Mouse (Mus musculus) bone marrow, adult 2 months (tissue): ENCODE measurements around the gene Srebf2. TPM values are rescaled to one million over a fixed set of nuclear protein-coding genes. Genes with fewer than 3 reads are reported as not detected.
A peak's percentile ranks its signal among the peaks of the same experiment; 100 is the strongest.
"Not testable (repeated sequence)": the region's sequence is repeated elsewhere in the genome, so short reads cannot be mapped to it uniquely, and the experiment has no call there.

Source experiments
- H3K27ac ChIP-seq: fragments of 200-500 bp; 2 replicates; pipeline ENCODE4 v1.5.1; 2012; ENCODE audit warnings: low read depth, mild to moderate bottlenecking, control low read depth, inconsistent platforms, low read length; ENCODE audit not compliant: control insufficient read depth, poor library complexity, insufficient read depth
- H3K4me1 ChIP-seq: fragments of 200-500 bp; 2 replicates; pipeline ENCODE4 v1.6.1; 2011; ENCODE audit warnings: low read length; ENCODE audit not compliant: control insufficient read depth, insufficient read depth
- H3K4me3 ChIP-seq: fragments of 200-500 bp; replicated peaks from 2 replicates; pipeline ENCODE3; 2011; ENCODE audit warnings: mild to moderate bottlenecking, low read depth, low read length, control low read depth; ENCODE audit not compliant: control insufficient read depth
- CTCF ChIP-seq: fragments of 200-500 bp; IDR thresholded peaks from 2 replicates; pipeline ENCODE4 v1.5.1; 2011; ENCODE audit warnings: low read length, control low read depth; ENCODE audit not compliant: control insufficient read depth, insufficient read depth
- POLR2A ChIP-seq: fragments of 200-500 bp; IDR thresholded peaks from 2 replicates; pipeline ENCODE4 v1.6.1; 2011; ENCODE audit warnings: low read depth, mild to moderate bottlenecking, control low read depth, low read length, borderline replicate concordance; ENCODE audit not compliant: control insufficient read depth
- WGBS: fragments of 180-500 bp; shearing (Covaris S2); methylation state at CpG from one replicate; pipeline ENCODE4 v1.1.7; 2018; 5-methylcytosine and 5-hydroxymethylcytosine counted together
- polyA plus RNA-seq: library from polyadenylated mRNA; stranded (reverse); fragments of >200 nt; gene quantifications from 2 replicates; pipeline ENCODE4 v1.2.4, GENCODE M21; 2011; ENCODE audit warnings: low replicate concordance; ENCODE audit not compliant: missing spikeins, insufficient read depth, insufficient read length

Srebf2 gene
- polyA plus RNA-seq, 1 experiment = 46.3 TPM

DNA sequence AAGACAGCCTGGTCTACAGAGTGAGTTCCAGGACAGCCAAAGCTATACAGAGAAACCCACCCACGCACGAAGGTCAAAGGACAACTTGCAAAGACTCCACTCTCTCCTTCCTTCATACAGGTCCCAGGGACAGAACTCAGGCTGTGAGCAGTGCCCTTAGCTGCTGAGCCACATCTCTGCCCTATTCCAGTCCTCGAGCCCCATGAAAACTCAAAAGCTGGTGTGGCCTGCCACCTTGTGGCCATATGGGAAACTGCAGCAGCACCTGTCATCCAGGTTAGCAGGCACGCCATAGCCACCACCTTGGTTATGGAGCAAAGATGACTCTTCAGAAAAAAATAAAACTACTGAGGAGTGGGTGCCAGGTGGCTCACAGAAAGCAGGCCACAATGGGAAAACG is 89.6 kb downstream of the Srebf2 start:
- Histone ChIP-seq H3K27ac (no peak overlapping the region), H3K4me1 (peaks cover 2% of the 10 kb centered on the region; the same call in 1 of the 2 replicates), H3K4me3 (no peak overlapping the region)
- 29% methylated on average over 5 of the region's 5 CpGs for WGBS
- TF ChIP-seq CTCF (peak; percentile 96), POLR2A (no peak)

DNA sequence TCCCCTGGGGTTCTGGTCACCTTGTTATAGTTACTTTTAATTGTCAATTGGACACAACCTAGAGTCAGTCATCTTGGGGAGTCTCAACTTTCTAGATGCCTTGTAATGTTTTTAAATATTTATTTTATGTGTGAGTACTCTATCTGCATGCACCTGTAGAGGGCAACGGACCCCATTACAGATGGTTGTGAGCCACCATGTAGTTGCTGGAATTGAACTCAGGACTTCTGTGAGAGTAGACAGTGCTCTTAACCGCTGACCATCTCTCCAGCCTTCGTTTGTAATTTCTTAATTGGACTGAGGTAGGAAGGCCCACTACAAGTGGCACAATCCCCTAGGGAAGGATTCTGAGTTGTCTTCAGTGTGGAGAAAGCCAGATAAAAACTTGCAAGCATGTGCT is 96.3 kb downstream of the Srebf2 start:
- H3K27ac ChIP-seq = no peak overlapping the region
- peak overlapping the region; percentile 87 for H3K4me3 ChIP-seq
- 64% methylated on average over 3 of the region's 3 CpGs for WGBS
- no peaks in the 10 kb centered on the region for H3K4me1 ChIP-seq
- TF ChIP-seq CTCF = no peak
- no peak for TF ChIP-seq POLR2A

DNA sequence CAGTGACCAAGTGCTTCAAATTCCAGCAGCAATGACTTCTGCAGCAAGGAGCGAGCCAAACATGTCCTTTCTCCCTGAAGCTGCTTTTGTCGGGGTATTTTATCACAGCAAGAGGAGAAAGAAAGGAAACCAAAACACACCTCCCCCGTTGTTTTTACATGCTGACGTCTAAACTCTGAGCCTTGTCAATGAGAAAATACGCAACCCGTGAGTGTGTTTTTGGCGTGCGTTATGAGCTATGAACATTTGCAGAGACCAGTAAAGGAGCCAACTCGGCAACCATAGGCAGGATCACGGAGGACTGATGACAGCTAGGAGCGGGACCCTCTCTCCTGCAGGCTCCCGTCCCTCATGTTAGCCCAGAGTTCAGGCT is 96.7 kb downstream of the Srebf2 start:
- 2% methylated on average over 12 of the region's 12 CpGs for WGBS
- TF ChIP-seq CTCF (no peak), POLR2A (no peak)
- Histone ChIP-seq H3K27ac (peak overlapping the region; percentile 32), H3K4me3 (peak overlapping the region; percentile 87), H3K4me1 (no peaks in the 10 kb centered on the region)

DNA sequence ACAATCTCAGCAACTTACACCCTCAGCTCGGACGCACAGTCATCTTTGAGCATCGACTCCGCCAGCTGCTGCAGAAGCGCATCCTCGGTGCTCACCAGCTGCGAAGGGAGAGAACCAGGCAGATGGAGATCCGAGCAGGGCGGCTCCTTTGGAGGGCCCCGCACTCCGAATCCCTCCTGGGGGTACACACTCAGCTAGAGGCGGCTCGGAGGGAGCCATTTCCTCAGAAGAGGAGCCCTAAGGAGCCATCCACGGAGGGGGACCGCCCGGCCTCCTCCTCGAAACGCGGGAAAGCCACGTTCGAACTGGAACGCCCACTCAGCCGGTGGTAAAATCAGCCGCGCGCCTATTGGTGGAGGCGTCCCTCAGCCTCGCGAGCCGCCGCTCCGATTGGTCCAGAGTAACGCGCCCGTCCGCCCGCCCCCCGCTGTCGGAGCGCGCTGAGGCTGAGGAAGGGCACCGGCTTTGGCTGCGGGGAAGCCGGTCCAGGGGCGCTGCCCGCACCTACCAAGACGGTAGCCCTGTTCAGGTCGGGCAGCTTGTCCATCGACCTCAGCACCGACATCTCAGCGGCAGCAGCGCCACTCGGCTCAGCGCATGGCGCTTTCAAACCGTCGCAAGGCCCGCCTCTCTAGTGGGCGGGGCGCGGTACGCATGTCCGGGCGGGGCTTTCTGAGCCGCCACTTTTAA is 97.3 kb downstream of the Srebf2 start, which contains the start of gene Cenpm:
Gene Cenpm (minus strand): TSS at position 634 of the 690 bp plus-strand sequence.
- Histone ChIP-seq H3K4me1 (no peaks in the 10 kb centered on the region), H3K4me3 (peak within 1 kb of the TSS; percentile 87), H3K27ac (peak within 1 kb of the TSS; percentile 65)
- WGBS = under 1% methylated on average over 65 of the region's 65 CpGs
- TF ChIP-seq POLR2A (peak; percentile 46; the same call in 1 of the 2 replicates), CTCF (no peak)

DNA sequence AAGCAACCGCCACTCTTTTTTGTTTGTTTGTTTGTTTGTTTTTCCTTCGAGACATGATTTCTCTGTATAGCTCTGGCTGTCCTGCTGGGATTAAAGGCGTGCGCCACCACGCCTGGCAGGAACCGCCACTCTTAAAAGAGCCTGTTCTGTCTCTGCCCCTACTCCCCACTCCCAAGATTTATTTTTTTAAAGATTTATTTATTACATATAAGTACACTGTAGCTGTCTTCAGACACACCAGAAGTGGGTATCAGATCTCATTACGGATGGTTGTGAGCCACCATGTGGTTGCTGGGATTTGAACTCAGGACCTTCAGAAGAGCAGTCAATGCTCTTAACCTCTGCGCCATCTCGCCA is 97.8 kb downstream of the Srebf2 start:
- H3K27ac ChIP-seq, H3K4me1 ChIP-seq: not testable (repeated sequence)
- WGBS = 22% methylated on average over 9 of the region's 9 CpGs
- H3K4me3 ChIP-seq = peak overlapping the region; percentile 87

DNA sequence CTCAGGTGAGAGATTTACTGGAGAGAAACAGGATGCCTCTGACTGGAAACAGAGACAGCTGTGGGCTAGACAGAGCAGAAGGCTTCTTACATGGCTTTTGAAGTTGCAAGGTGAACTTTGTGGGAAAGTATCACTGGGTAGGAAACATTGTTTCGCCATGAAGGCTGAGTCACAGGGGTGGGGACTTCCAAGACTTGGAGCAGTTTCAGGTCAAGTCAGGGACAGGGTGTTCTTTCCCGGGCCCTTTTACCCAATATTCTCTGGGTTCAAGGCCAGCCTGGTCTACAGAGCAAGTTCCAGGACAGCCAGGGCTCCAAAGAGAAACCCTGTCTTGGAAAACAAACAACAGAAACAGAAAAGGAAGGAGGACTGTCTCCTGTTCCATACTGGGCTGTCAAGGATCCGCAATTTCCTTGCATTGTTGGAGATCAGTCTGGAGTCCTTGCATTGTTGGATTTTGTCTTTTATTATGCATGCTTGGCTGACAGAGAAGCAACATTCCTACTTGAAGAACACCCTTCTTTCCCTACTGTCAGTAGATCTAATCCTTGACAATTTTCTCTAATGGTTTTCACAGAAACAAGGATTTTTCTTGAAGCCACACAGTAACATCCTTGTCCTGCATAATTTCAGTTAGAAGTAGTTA is 100.3 kb downstream of the Srebf2 start:
- Histone ChIP-seq H3K27ac (no peak overlapping the region), H3K4me1 (no peaks in the 10 kb centered on the region), H3K4me3 (no peak overlapping the region)
- 46% methylated on average over 3 of the region's 3 CpGs for WGBS
- TF ChIP-seq POLR2A (no peak), CTCF (no peak)

DNA sequence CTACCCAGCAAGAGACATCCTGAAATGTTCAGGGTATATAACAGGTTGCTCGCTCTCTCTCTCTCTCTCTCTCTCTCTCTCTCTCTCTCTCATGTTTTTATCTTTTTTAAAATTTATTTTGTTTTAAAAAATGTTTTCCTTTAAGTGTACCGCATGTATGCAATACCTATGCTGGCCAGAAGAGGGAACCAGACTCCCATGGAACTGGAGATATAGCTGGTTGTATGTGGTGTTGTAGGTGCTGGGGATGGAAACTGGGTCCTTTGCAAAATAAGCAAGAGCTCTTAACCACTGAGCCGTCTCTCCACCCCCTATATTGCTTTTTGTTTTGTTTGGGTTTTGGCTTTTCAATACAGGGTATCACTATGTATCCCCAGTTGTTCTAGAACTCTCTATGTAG is 104.6 kb downstream of the Srebf2 start:
- H3K27ac ChIP-seq = no peak overlapping the region
- peaks cover 1% of the 10 kb centered on the region; the same call in 1 of the 2 replicates for H3K4me1 ChIP-seq
- TF ChIP-seq CTCF = 0 out of 2 replicates have a peak, but pooled peaks have one; percentile 15
- no peak for TF ChIP-seq POLR2A
- 83% methylated on average over 3 of the region's 3 CpGs for WGBS
- no peak overlapping the region for H3K4me3 ChIP-seq

DNA sequence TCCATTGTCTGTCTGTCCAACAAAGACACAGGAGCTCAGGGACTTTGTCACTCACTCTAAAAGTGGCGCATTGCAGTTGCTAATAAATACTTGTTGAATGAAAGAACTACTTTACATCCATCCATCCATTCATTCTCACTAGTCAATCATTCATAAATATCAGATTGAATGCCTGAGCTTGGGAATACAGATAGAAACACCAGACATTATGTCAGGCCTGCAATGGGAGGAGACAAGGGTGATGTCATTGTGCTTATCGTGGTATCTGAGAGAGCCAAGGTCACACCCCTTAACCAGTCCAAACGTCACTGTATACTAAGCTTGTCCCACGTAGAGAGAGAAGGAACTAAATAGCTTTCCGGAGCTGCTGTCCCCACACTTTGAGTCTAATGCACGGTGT is 105.1 kb downstream of the Srebf2 start, which contains the start of gene 1500009C09Rik:
Gene 1500009C09Rik (plus strand): TSS at position 301 of the 400 bp plus-strand sequence.
- H3K4me1 ChIP-seq = peaks cover 1% of the 10 kb centered on the region; the same call in 1 of the 2 replicates
- no peak within 1 kb of the TSS for H3K4me3 ChIP-seq
- TF ChIP-seq POLR2A = no peak
- no peak within 1 kb of the TSS for H3K27ac ChIP-seq
- WGBS = 67% methylated on average over 6 of the region's 6 CpGs

Other genes with a start within 250 kb of the Srebf2 start
- gene Polr3h, start 220.9 kb upstream of the Srebf2 start, polyA plus RNA-seq = 12.4 and 12.5 TPM in 2 replicates
- gene Csdc2, start 210.4 kb upstream of the Srebf2 start, polyA plus RNA-seq = 0.80 TPM in 1 of 2 replicates, not detected in the other
- gene Pmm1, start 186.3 kb upstream of the Srebf2 start, polyA plus RNA-seq = 23.1 and 51.8 TPM in 2 replicates
- gene 1700029P11Rik, start 166.6 kb upstream of the Srebf2 start, polyA plus RNA-seq = 3.0 TPM in 1 of 2 replicates, not detected in the other
- gene Xrcc6, start 159.3 kb upstream of the Srebf2 start, polyA plus RNA-seq = 60.8 and 96.2 TPM in 2 replicates
- gene Desi1, start 113.3 kb upstream of the Srebf2 start, polyA plus RNA-seq = 12.5 and 22.7 TPM in 2 replicates
- gene Snu13, start 99.6 kb upstream of the Srebf2 start, polyA plus RNA-seq = 119 and 144 TPM in 2 replicates
- not detected in 2 replicates for gene 4930407I10Rik, start 88.0 kb upstream of the Srebf2 start, polyA plus RNA-seq
- not detected in 2 replicates for gene Mei1, start 77.2 kb upstream of the Srebf2 start, polyA plus RNA-seq
- gene Ccdc134, start 19.3 kb upstream of the Srebf2 start, polyA plus RNA-seq = 23.8 and 28.2 TPM in 2 replicates
- 0.77 and 1.9 TPM in 2 replicates for gene Shisa8, start 65.6 kb downstream of the Srebf2 start, polyA plus RNA-seq
- gene Tnfrsf13c, start 77.2 kb downstream of the Srebf2 start, polyA plus RNA-seq = 12.1 and 24.9 TPM in 2 replicates
- 19.5 and 21.2 TPM in 2 replicates for gene Cenpm, start 97.6 kb downstream of the Srebf2 start, polyA plus RNA-seq
- gene 1500009C09Rik, start 105.2 kb downstream of the Srebf2 start, polyA plus RNA-seq = not detected in 2 replicates
- 2.0 TPM in 1 of 2 replicates, not detected in the other for gene Sept3, start 127.7 kb downstream of the Srebf2 start, polyA plus RNA-seq
- not detected in 2 replicates for gene Wbp2nl, start 151.8 kb downstream of the Srebf2 start, polyA plus RNA-seq
- gene Naga, start 191.7 kb downstream of the Srebf2 start, polyA plus RNA-seq = 35.6 and 49.3 TPM in 2 replicates
- gene Pheta2, start 191.8 kb downstream of the Srebf2 start, polyA plus RNA-seq = 22.5 and 34.5 TPM in 2 replicates
- gene Smdt1, start 191.8 kb downstream of the Srebf2 start, polyA plus RNA-seq = 121 and 216 TPM in 2 replicates
- gene Ndufa6, start 207.1 kb downstream of the Srebf2 start, polyA plus RNA-seq = 120 and 208 TPM in 2 replicates
- gene Cyp2d22, start 233.1 kb downstream of the Srebf2 start, polyA plus RNA-seq = 5.2 and 7.2 TPM in 2 replicates
- not detected in 2 replicates for gene Cyp2d11, start 246.8 kb downstream of the Srebf2 start, polyA plus RNA-seq